Mouse (Mus musculus): ENCODE data around the gene Adipoq.
"Not testable (repeated sequence)": the region's sequence is repeated elsewhere in the genome, so short reads cannot be mapped to it uniquely, and the experiment has no call there.

Adipoq gene

DNA sequence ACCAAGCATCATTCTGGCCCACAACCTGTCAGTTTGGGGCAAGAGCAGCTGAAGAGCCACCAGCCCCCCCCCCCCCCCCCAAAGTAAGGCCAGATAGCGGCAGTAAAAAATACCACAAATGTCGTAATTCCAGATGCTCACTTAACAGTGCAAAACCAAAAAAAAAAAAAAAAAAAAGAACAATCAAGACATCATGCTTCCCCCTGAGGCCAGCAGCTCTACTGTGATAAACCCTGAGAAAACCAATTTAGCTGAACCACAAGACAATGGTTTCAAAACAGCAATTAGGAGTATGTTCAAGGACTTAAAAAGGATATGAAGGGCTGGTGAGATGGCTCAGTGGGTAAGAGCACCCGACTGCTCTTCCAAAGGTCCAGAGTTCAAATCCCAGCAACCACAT is 15.8 kb downstream of the Adipoq start:
- no peak for DNase-seq (ENCODE audit: low spot score)

DNA sequence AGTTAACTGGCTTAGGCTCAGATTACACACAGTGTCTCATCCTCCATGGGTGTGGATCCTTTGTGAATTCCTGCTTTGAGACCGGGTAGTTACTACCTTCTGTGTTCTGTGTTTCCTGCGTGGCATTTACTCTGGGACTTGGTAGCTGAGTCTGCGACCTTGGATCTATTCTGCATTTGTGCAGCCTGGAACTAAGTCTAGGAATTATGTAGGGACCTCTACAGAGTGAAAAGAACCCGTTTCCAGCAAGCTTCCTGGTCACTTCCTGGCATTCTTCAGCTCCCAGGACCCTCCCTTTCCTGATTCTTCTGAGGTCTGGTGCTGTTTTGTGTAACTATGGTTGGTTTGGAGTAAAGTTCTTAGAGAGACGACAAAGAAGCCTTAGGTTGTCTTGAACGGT is 18.1 kb downstream of the Adipoq start:
- no peak for DNase-seq (ENCODE audit: low spot score)

- DNase-seq (ENCODE audit: low spot score): no peak
Measured at GRCm38 (mm10) chr16:23165441-23165840, 19.1 kb downstream of the Adipoq start.

DNA sequence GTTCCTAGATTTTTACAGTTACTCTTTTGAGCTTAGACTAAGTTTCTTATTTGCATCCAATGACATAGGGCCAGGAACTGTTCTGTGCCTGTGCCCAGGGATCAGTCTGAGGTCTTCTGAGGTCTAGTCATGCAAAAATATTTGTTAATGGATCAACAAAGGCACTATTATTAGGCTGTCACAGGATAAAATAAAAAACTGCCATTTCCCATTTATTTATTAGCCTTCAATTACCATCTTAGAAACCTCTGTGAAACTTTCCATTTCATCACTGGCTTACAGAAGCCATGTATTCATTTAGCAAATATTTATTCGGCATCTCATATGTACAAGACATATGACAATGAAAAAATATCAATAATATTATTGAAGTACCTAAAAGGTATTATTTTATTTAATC is 20.3 kb downstream of the Adipoq start:
- no peak for DNase-seq (ENCODE audit: low spot score)

DNA sequence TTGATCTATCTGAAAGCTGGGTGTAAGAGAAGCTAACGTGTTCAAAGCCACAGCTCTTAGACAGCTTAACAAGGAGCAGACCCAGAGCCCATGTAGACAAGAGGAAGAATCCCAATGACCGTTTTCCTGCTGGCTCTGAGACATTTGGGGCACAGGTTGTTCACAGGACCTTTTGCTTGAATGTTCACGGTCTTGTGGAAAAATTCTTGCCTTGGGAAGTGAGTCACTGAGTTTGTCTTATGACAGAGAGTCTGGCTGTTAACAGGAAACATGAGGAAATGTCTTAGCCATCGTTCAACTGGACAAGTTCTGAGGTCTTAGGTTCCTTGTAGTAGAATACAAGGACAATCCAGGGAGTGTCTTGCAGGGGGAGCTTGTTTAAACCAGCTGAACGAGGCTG is 20.7 kb downstream of the Adipoq start:
- DNase-seq (ENCODE audit: low spot score): no peak

GRCm38 (mm10) chr16:23170813-23171212 is 24.5 kb downstream of the Adipoq start:
- no peak for DNase-seq (ENCODE audit: low spot score)

DNA sequence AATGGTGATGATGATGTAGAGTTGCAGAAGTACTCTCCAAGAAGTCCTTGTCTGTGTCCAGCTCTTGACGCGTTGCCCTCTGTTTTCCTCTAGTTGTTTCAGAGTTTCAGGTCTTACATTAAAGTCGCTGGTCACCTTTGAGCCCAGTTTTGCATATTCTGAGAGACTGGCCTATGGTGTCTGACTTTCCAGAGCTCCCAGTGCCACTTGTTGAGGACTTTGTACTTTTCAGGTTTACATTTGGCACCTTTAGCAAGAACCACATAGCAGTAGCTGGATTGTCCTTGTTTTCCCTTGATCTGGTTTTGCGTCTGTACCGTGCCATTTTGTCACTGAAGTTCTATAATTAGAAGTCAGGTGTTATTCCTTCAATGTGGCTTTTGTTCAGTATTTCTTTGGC is 27.6 kb downstream of the Adipoq start:
- DNase-seq (ENCODE audit: low spot score): no peak

- DNase-seq (ENCODE audit: low spot score): no peak
Measured at GRCm38 (mm10) chr16:23174855-23175254, 28.5 kb downstream of the Adipoq start.

GRCm38 (mm10) chr16:23175956-23176355 is 29.6 kb downstream of the Adipoq start:
- DNase-seq (ENCODE audit: low spot score): no peak

- DNase-seq (ENCODE audit: low spot score): no peak
Measured at GRCm38 (mm10) chr16:23177856-23178255, 31.5 kb downstream of the Adipoq start.

GRCm38 (mm10) chr16:23178796-23179195 is 32.5 kb downstream of the Adipoq start:
- DNase-seq (ENCODE audit: low spot score): no peak

DNA sequence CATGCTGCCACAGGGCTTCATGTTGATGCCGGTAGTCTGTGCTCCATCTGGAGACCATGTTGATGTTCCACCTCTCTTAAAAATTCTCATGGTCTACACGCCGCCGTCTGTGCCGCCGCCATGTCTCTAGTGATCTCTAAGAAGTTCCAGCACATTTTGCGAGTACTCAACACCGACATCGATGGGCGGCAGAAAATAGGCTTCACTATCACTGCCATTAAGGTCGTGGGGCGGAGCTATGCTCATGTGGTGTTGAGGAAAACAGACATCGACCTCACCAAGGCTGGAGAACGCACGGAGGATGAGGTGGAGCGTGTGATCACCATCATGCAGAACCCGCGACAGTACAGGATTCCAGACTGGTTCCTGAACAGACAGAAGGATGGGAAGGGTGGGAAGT is 33.1 kb downstream of the Adipoq start:
- DNase-seq (ENCODE audit: low spot score): not testable (repeated sequence)

DNA sequence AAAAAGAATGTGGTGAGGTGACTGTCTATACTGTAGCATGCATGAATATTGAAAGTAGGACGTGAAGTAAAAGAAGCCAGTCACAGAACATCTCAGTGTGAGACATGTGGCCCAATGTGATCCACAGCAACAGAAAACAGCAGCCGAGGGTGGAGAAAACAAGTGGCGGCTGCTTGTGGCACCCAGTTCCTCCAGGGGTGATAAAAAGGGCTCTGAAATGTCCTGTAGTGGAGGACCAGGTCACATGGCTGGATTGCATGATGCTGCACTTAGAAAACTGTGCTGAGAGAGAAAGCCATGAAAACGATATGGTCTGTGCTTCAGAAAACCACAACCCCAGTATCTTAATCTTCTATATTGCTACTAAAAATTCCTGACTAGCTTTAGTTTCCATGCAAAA is 34.7 kb downstream of the Adipoq start:
- DNase-seq (ENCODE audit: low spot score): no peak

DNA sequence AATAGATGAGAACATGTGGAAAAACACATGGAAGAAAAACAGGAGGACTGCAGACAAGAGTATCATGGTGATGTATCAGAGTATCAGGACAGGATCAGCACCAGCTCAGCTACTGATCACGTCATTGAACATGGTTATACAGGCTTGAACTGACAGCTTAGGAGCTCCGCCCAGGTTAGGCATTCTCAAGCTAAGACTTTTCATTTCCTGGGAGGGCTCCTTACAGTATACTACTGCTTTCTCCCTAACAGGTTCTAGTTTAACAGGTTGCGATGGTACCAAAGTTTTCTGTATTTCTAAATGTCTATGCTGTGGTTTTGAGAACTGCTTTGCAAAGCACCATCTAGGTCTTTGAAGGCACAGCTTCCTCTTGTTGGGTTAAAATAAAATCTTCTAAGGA is 35.2 kb downstream of the Adipoq start:
- no peak for DNase-seq (ENCODE audit: low spot score)

DNA sequence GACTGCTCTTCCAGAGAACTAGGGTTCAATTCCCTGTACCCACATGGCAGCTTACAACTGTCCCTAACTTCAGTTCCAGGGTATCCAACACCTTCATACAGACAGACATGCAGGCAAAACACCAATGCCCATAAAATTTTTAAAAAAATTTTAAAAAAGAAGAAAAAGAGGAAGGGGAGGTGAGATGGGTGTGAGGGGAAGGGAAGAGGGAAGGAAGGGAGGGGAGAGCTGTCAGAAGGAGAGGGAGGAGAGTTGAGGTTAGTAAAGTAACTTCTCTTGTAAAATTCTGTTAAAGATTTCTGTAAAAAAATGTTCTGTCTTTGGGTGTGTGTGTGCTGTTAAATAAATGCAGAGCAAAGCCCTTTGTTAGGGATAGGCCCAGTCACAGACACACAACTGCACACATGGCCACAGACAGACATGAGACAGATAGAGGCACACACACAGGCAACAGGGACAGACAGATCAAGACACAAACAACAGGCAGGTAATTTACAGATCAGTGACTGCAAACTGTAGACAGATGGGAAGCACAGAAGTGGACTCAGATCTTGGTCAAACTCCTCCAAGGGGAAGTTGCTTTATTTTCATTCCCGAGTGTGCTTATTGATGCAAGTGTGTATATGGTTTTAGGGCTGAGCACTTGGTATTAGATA is 35.7 kb downstream of the Adipoq start:
- no peak for DNase-seq (ENCODE audit: low spot score)

GRCm38 (mm10) chr16:23185824-23186223 is 39.5 kb downstream of the Adipoq start:
- DNase-seq (ENCODE audit: low spot score): no peak

GRCm38 (mm10) chr16:23186418-23186817 is 40.1 kb downstream of the Adipoq start:
- DNase-seq (ENCODE audit: low spot score): no peak

DNA sequence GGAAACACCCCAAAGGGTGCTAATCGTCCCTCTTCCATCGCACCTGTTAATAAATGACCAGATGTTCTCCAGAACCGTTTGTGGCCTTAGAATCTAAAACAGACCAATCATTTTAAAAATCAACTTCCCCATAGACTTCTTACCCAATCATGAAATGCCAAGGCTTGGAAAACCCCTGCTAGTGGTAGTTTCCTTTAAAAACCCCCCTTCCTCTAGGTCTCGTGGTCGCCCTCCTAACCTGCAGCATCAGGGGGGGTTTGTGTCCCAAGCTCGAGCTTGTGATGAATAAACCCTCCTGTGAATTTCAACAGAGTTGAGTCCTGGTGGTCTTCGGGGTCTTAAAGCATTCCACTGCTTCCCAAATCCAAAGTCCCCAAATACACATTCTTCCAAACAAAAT is 41.6 kb downstream of the Adipoq start:
- DNase-seq (ENCODE audit: low spot score): no peak

DNA sequence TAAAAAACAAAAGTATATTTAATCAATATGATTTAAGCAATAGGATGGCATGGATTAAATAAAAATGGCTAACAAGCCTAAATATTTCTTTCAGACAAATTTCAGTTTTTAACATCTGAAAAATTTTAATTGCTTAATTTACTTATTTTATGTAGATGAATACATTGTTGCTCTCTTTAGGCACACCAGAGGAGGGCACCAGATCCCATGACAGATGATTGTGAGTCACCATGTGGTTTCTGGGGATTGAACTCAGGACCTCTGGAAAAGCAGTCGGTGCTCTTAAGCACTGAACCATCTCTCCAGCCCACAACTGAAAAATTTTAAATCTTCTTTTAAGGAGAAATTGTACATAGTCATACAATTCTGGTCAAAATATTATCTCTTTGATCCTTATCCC is 43.3 kb downstream of the Adipoq start:
- DNase-seq (ENCODE audit: low spot score): no peak

- DNase-seq (ENCODE audit: low spot score): no peak
Measured at GRCm38 (mm10) chr16:23191560-23192242, 45.4 kb downstream of the Adipoq start.

GRCm38 (mm10) chr16:23195618-23196017 is 49.3 kb downstream of the Adipoq start:
- no peak for DNase-seq (ENCODE audit: low spot score)

DNA sequence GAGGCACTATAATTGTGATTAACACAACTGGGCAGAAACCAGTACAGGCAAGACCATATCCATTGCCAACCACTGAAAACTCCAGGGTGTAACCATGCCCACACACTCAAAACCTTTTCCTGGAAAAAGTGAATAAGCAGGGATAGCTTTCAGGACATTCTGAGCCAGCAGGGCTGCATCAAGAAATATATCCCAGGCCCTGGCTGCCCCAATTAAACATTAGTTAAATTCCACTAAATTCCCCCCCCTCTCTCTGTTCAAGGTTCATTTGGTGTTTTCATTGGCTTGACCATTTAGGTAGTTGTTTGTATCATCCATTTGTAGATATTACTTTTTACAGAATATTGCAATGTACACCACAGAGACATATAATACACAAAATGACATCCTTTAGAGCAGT is 50.0 kb downstream of the Adipoq start:
- no peak for DNase-seq (ENCODE audit: low spot score)

DNA sequence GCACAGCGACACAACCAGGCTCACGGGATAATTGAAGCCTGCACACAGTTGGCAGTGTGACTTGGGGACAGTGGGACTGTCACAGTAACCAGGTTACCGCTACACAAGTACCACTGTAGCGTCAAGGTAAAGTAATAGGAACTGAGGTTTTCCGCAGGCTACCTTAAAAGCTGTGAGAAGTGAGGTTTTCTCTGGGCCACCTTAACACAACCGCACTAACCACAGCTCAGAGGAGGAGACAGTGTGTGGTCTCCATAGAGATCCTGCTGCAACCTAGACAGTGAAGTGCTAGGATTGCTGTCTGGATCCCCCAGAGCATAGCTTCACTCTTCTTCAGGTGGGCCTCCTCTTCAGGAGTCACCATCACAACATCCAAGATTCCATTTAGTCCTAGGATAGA is 50.5 kb downstream of the Adipoq start:
- DNase-seq (ENCODE audit: low spot score): no peak

DNA sequence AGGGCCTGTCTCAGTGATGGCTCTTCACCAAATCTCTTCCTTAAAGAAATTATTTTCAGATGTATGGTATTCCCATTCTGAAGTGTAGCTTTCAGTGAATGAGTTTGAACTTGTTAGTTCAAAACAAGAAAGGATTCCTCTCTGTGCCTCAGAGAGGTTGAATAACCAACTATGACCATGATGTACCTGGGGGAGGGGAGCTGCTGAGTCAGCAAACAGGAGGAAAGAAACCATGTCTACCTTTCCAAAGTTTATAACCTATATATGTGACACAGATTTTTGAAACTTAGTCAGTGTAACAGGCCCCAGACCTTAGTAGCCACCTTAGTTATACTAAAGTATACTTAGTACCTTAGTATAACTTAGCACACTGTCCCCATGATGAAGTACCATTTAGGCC is 55.2 kb downstream of the Adipoq start:
- no peak for DNase-seq (ENCODE audit: low spot score)

All from spleen, adult 12 weeks (tissue).